Mouse (Mus musculus) CD4-positive, CD25-positive, alpha-beta regulatory T cell, adult 2 months (primary cell): ENCODE data around the gene Zfp1.
A peak's percentile ranks its signal among the peaks of the same experiment; 100 is the strongest.

Source experiments
- DNase-seq: peaks from one replicate; pipeline ENCODE4 v3.0.0-alpha.2; 2012; ENCODE audit warnings: low read depth, low spot score

Zfp1 gene

GRCm38 (mm10) chr8:111666751-111667150 is 23.6 kb downstream of the Zfp1 start:
- DNase-seq: no peak

GRCm38 (mm10) chr8:111676237-111676636 is 33.0 kb downstream of the Zfp1 start:
- DNase-seq: peak; percentile 61

GRCm38 (mm10) chr8:111678111-111678510 is 34.9 kb downstream of the Zfp1 start:
- peak; percentile 81 for DNase-seq

- DNase-seq: no peak
Observed at GRCm38 (mm10) chr8:111678848-111679247, 35.6 kb downstream of the Zfp1 start.

GRCm38 (mm10) chr8:111680423-111681028 is 37.3 kb downstream of the Zfp1 start:
- no peak for DNase-seq

- no peak for DNase-seq
Observed at GRCm38 (mm10) chr8:111681153-111681552, 38.0 kb downstream of the Zfp1 start.

GRCm38 (mm10) chr8:111682521-111682920 is 39.3 kb downstream of the Zfp1 start:
- DNase-seq: no peak

- DNase-seq: no peak
Observed at GRCm38 (mm10) chr8:111686881-111687280, 43.7 kb downstream of the Zfp1 start.

GRCm38 (mm10) chr8:111690960-111691445 is 47.8 kb downstream of the Zfp1 start, which contains the start of gene Ctrb1:
Ctrb1 (minus strand) TSS chr8:111691010.
- no peak for DNase-seq

GRCm38 (mm10) chr8:111693261-111693741 is 50.1 kb downstream of the Zfp1 start:
- no peak for DNase-seq

- DNase-seq: no peak
Observed at GRCm38 (mm10) chr8:111695441-111695840, 52.2 kb downstream of the Zfp1 start.

GRCm38 (mm10) chr8:111697655-111698054 is 54.5 kb downstream of the Zfp1 start:
- no peak for DNase-seq

- DNase-seq: no peak
Observed at GRCm38 (mm10) chr8:111699035-111699434, 55.8 kb downstream of the Zfp1 start.

- DNase-seq: no peak
Observed at GRCm38 (mm10) chr8:111700201-111700600, 57.0 kb downstream of the Zfp1 start.

GRCm38 (mm10) chr8:111700740-111701139 is 57.5 kb downstream of the Zfp1 start:
- no peak for DNase-seq

GRCm38 (mm10) chr8:111701380-111701779 is 58.2 kb downstream of the Zfp1 start:
- no peak for DNase-seq

- DNase-seq: no peak
Observed at GRCm38 (mm10) chr8:111704585-111704984, 61.4 kb downstream of the Zfp1 start.

GRCm38 (mm10) chr8:111705222-111705621 is 62.0 kb downstream of the Zfp1 start:
- no peak for DNase-seq

GRCm38 (mm10) chr8:111705699-111706098 is 62.5 kb downstream of the Zfp1 start:
- no peak for DNase-seq

- DNase-seq: no peak
Observed at GRCm38 (mm10) chr8:111708265-111708664, 65.1 kb downstream of the Zfp1 start.

GRCm38 (mm10) chr8:111709223-111709622 is 66.0 kb downstream of the Zfp1 start:
- no peak for DNase-seq

GRCm38 (mm10) chr8:111710777-111711485 is 67.7 kb downstream of the Zfp1 start:
- DNase-seq: no peak

GRCm38 (mm10) chr8:111712135-111712534 is 68.9 kb downstream of the Zfp1 start:
- no peak for DNase-seq
